Mouse (Mus musculus) testis, adult 2 months (tissue): ENCODE results near the gene Fermt3.

Experiments used
- CTCF ChIP-seq: fragments of 200-500 bp; IDR thresholded peaks from 2 replicates; pipeline ENCODE4 v1.5.1; 2012; ENCODE audit warnings: low read depth, mild to moderate bottlenecking, inconsistent platforms, low read length, moderate library complexity; ENCODE audit not compliant: control insufficient read depth, insufficient read depth, insufficient replicate concordance
- POLR2A ChIP-seq: fragments of 200-500 bp; IDR thresholded peaks from 2 replicates; pipeline ENCODE4 v1.6.1; 2012; ENCODE audit warnings: low read depth, mild to moderate bottlenecking, inconsistent platforms, low read length, moderate library complexity; ENCODE audit not compliant: control insufficient read depth

GRCm38 (mm10) chr19:6994002-6994401 lies 25.3 kb downstream of the Fermt3 start:
- no peak for TF ChIP-seq CTCF
- TF ChIP-seq POLR2A: no peak
